Mouse (Mus musculus): ENCODE measurements at regions not wholly inside any gene's neighbourhood (a gene's known extent, or its start where the extent isn't known, plus 50 kb on each side); places are given as distances from the start of the nearest gene placed in this dataset.

GRCm38 (mm10) chr14:104008538-104008937, 164.3 kb upstream of the Ednrb start:
- DNase-seq (ENCODE audit: low read depth) = no peak

GRCm38 (mm10) chr14:104006426-104006825, 162.2 kb upstream of the Ednrb start:
- no peak for DNase-seq (ENCODE audit: low read depth)

GRCm38 (mm10) chr14:104005132-104005531, 160.9 kb upstream of the Ednrb start:
- DNase-seq (ENCODE audit: low read depth) = no peak

GRCm38 (mm10) chr14:104002421-104002820, 158.2 kb upstream of the Ednrb start:
- no peak for DNase-seq (ENCODE audit: low read depth)

GRCm38 (mm10) chr14:103990418-103990817, 146.2 kb upstream of the Ednrb start:
- DNase-seq (ENCODE audit: low read depth) = no peak

GRCm38 (mm10) chr14:103989949-103990348, 145.7 kb upstream of the Ednrb start:
- no peak for DNase-seq (ENCODE audit: low read depth)

- DNase-seq (ENCODE audit: low read depth) = no peak
These were observed 143.1 kb upstream of the Ednrb start for GRCm38 (mm10) chr14:103987266-103987665.

- DNase-seq (ENCODE audit: low read depth) = no peak
These were observed 140.1 kb upstream of the Ednrb start for GRCm38 (mm10) chr14:103984349-103984748.

GRCm38 (mm10) chr14:103978808-103979207, 134.6 kb upstream of the Ednrb start:
- no peak for DNase-seq (ENCODE audit: low read depth)

GRCm38 (mm10) chr14:103977769-103978168, 133.6 kb upstream of the Ednrb start:
- DNase-seq (ENCODE audit: low read depth) = no peak

GRCm38 (mm10) chr14:103973955-103974354, 129.8 kb upstream of the Ednrb start:
- DNase-seq (ENCODE audit: low read depth) = no peak

GRCm38 (mm10) chr14:103973111-103973510, 128.9 kb upstream of the Ednrb start:
- no peak for DNase-seq (ENCODE audit: low read depth)

- DNase-seq (ENCODE audit: low read depth) = no peak
These were observed 125.1 kb upstream of the Ednrb start for GRCm38 (mm10) chr14:103969305-103969704.

- DNase-seq (ENCODE audit: low read depth) = no peak
These were observed 122.1 kb upstream of the Ednrb start for GRCm38 (mm10) chr14:103966293-103966692.

- no peak for DNase-seq (ENCODE audit: low read depth)
These were observed 118.2 kb upstream of the Ednrb start for GRCm38 (mm10) chr14:103962303-103962881.

GRCm38 (mm10) chr14:103951899-103952298, 107.7 kb upstream of the Ednrb start:
- DNase-seq (ENCODE audit: low read depth) = no peak

- DNase-seq (ENCODE audit: low read depth) = no peak
These were observed 105.7 kb upstream of the Ednrb start for GRCm38 (mm10) chr14:103949950-103950349.

GRCm38 (mm10) chr14:103948026-103948777, 104.0 kb upstream of the Ednrb start:
- no peak for DNase-seq (ENCODE audit: low read depth)

GRCm38 (mm10) chr14:103945753-103946152, 101.6 kb upstream of the Ednrb start:
- no peak for DNase-seq (ENCODE audit: low read depth)

- DNase-seq (ENCODE audit: low read depth) = no peak
These were observed 95.7 kb upstream of the Ednrb start for GRCm38 (mm10) chr14:103939867-103940266.

GRCm38 (mm10) chr14:103938937-103939336, 94.7 kb upstream of the Ednrb start:
- DNase-seq (ENCODE audit: low read depth) = no peak

- DNase-seq (ENCODE audit: low read depth) = no peak
These were observed 94.0 kb upstream of the Ednrb start for GRCm38 (mm10) chr14:103938201-103938600.

GRCm38 (mm10) chr14:103937700-103938099, 93.5 kb upstream of the Ednrb start:
- DNase-seq (ENCODE audit: low read depth) = no peak

GRCm38 (mm10) chr14:103933813-103934212, 89.6 kb upstream of the Ednrb start:
- DNase-seq (ENCODE audit: low read depth) = no peak

All from induced T-regulatory cell, adult 2 months (primary cell).